In genomic region chr11:83118056-83118455, GRCm38 (mm10) we compare ENCODE assay signal across 22 mouse cellular contexts. TPM values are rescaled to one million over a fixed set of nuclear protein-coding genes. Genes with fewer than 3 reads are reported as not detected.
DNase-seq lines count a peak whose midpoint lies in the region; ATAC-seq and TF ChIP-seq lines count a peak whose summit lies in the region.
"Had no signal": no experiment of that assay in that cellular context is flagged by ENCODE, and none has a peak within 500 bp of the region (broad histone marks: within the 10 kb centered on the region; RNA-seq: fewer than 3 reads in every experiment).

No protein-coding gene starts in this region.

- ATAC-seq in forebrain, embryonic 14.5 days: no peak
- no peak for ATAC-seq in erythroblast, adult 5-6 weeks (replicated peaks; ENCODE audit: low FRiP score, poor library complexity, severe bottlenecking)

- DNase-seq in thymus, adult 2 months: no peak
- DNase-seq in thymus, postnatal 10 days (ENCODE audit: low spot score in 2 of 2): no peak
- DNase-seq in T-cell, adult 2 months (ENCODE audit: low spot score): peak; percentile 55
- peak; percentile 33 for DNase-seq in lung, postnatal 36 days
- DNase-seq in thymus, postnatal 25 days: peak; percentile 40
- DNase-seq in forebrain, embryonic 14.5 days (ENCODE audit: low spot score): no peak
- DNase-seq in kidney, adult 18-20 months: no peak
- DNase-seq: adrenal gland, adult 8-10 months; cerebellum, adult 9-11 months; gastrocnemius, postnatal 14 days; heart, postnatal 4 days; kidney, postnatal 14 days; layer of hippocampus, adult 9-11 months; midbrain, embryonic 14.5 days; right cerebral cortex, postnatal 25 days had no signal

- no peaks in the 10 kb centered on the region for H3K36me3 ChIP-seq in thymus, adult 2 months (ENCODE audit: control insufficient read depth, insufficient read depth, low read length)
- H3K36me3 ChIP-seq in forebrain, embryonic 14.5 days (ENCODE audit: control insufficient read depth, insufficient read depth, low read length): no peaks in the 10 kb centered on the region
- H3K36me3 ChIP-seq: embryonic facial prominence, embryonic 10.5 days; heart, embryonic 12.5 days had no signal

- H3K4me2 ChIP-seq in forebrain, embryonic 14.5 days (ENCODE audit: low read length): no peak overlapping the region
- H3K4me2 ChIP-seq: heart, embryonic 12.5 days had no signal

- no peaks in the 10 kb centered on the region for H3K27me3 ChIP-seq in thymus, adult 2 months (ENCODE audit: control insufficient read depth, insufficient read depth, low read length)
- no peaks in the 10 kb centered on the region for H3K27me3 ChIP-seq in forebrain, embryonic 14.5 days (replicated peaks; ENCODE audit: control insufficient read depth, insufficient read depth, low read length)
- H3K27me3 ChIP-seq: heart, embryonic 12.5 days had no signal

- no peak for TF ChIP-seq POLR2A in thymus, adult 2 months (IDR thresholded peaks at IDR 0.05; ENCODE audit: control insufficient read depth, extremely low read depth, insufficient read depth, low read length, poor library complexity)

- H3K9me3 ChIP-seq in forebrain, embryonic 14.5 days (replicated peaks; ENCODE audit: control insufficient read depth, low read length): no peaks in the 10 kb centered on the region
- H3K9me3 ChIP-seq: embryonic facial prominence, embryonic 10.5 days; heart, embryonic 12.5 days had no signal

- H3K4me3 ChIP-seq in thymus, adult 2 months (ENCODE audit: control insufficient read depth, insufficient read depth, low read length): peak overlapping the region; percentile 23
- no peak overlapping the region for H3K4me3 ChIP-seq in forebrain, embryonic 14.5 days (ENCODE audit: low read depth, low read length)
- H3K4me3 ChIP-seq: embryonic facial prominence, embryonic 10.5 days; heart, embryonic 12.5 days had no signal

- H3K4me1 ChIP-seq in thymus, adult 2 months (replicated peaks; ENCODE audit: control insufficient read depth, insufficient read depth, low read length): peaks cover 18% of the 10 kb centered on the region
- H3K4me1 ChIP-seq in forebrain, embryonic 14.5 days (ENCODE audit: control insufficient read depth, insufficient read depth, low read length): no peaks in the 10 kb centered on the region
- H3K4me1 ChIP-seq: embryonic facial prominence, embryonic 10.5 days; heart, embryonic 12.5 days had no signal

- 34% methylated on average over 3 of the region's 3 CpGs for WGBS in thymus, adult 2 months
- 54% methylated on average over 3 of the region's 3 CpGs for WGBS in forebrain, embryonic 14.5 days

- H3K9ac ChIP-seq in forebrain, embryonic 14.5 days (ENCODE audit: low read length): no peak overlapping the region
- H3K9ac ChIP-seq: heart, embryonic 12.5 days had no signal

- no peak overlapping the region for H3K27ac ChIP-seq in thymus, adult 2 months (ENCODE audit: control insufficient read depth, insufficient read depth, low read length)
- H3K27ac ChIP-seq in forebrain, embryonic 14.5 days (ENCODE audit: low read depth, low read length): no peak overlapping the region
- H3K27ac ChIP-seq: embryonic facial prominence, embryonic 10.5 days had no signal

- TF ChIP-seq CTCF in thymus, adult 2 months (IDR thresholded peaks at IDR 0.05; ENCODE audit: borderline replicate concordance, control insufficient read depth, extremely low read depth, insufficient read depth, low read length, poor library complexity): no peak

RNA-seq across cellular contexts. Expression of gene Slfn1, which starts 1.4 kb away (rescaled TPM):
- 16.3 and 24.3 TPM in 2 replicates for polyA plus RNA-seq in thymus, adult 2 months (2012; rRNA removed)
- polyA plus RNA-seq in forebrain, embryonic 14.5 days (2014; fragmentation: Nextera tagmentation; extraction: Ambion mirVana): not detected in 2 replicates
- total RNA-seq in erythroblast, adult 5-6 weeks (2015; ENCODE audit: low replicate concordance): 16.5 and 18.6 TPM in 2 replicates
- total RNA-seq in erythroblast, adult 5-6 weeks (2017; ENCODE audit: low replicate concordance): 23.3 and 26.2 TPM in 2 replicates
- total RNA-seq: gastrocnemius, postnatal 14 days; left cerebral cortex, postnatal 25 days had no signal
- polyA plus RNA-seq: embryonic facial prominence, embryonic 10.5 days; heart, embryonic 12.5 days; intestine, embryonic 14.5 days; neural tube, embryonic 11.5 days; stomach, embryonic 14.5 days had no signal

RNA-seq across cellular contexts. Expression of gene Slfn2, which starts 53.1 kb away (rescaled TPM):
- 40.6 and 44.7 TPM in 2 replicates for polyA plus RNA-seq in thymus, adult 2 months (2012; rRNA removed)
- polyA plus RNA-seq in forebrain, embryonic 14.5 days (2014; fragmentation: Nextera tagmentation; extraction: Ambion mirVana): 1.1 and 1.4 TPM in 2 replicates
- total RNA-seq in erythroblast, adult 5-6 weeks (2015; ENCODE audit: low replicate concordance): 36.9 and 58.1 TPM in 2 replicates
- total RNA-seq in erythroblast, adult 5-6 weeks (2017; ENCODE audit: low replicate concordance): 71.9 and 73.6 TPM in 2 replicates

RNA-seq across cellular contexts. Expression of gene Slfn4, which starts 56.9 kb away (rescaled TPM):
- 1.6 and 1.8 TPM in 2 replicates for polyA plus RNA-seq in thymus, adult 2 months (2012; rRNA removed)
- polyA plus RNA-seq in forebrain, embryonic 14.5 days (2014; fragmentation: Nextera tagmentation; extraction: Ambion mirVana): not detected in 2 replicates
- 52.5 and 75.0 TPM in 2 replicates for total RNA-seq in erythroblast, adult 5-6 weeks (2015; ENCODE audit: low replicate concordance)
- 22.6 and 27.2 TPM in 2 replicates for total RNA-seq in erythroblast, adult 5-6 weeks (2017; ENCODE audit: low replicate concordance)
- total RNA-seq: left cerebral cortex, postnatal 25 days had no signal
- polyA plus RNA-seq: embryonic facial prominence, embryonic 10.5 days; heart, embryonic 12.5 days; neural tube, embryonic 11.5 days had no signal

Comparison
In these comparisons a context has a peak if more than half of its experiments do, and no peak if none do; other contexts are left out.
1. DNase-seq: peak in T-cell, adult 2 months (single experiment), lung, postnatal 36 days (single experiment) and thymus, postnatal 25 days (single experiment); none in thymus, adult 2 months (single experiment), thymus, postnatal 10 days (0 of 2), forebrain, embryonic 14.5 days (single experiment) and kidney, adult 18-20 months (single experiment).
2. RNA of gene Slfn1, which starts 1.4 kb away (polyA plus RNA-seq): 16.3 to 24.3 TPM in thymus, adult 2 months; not detected in forebrain, embryonic 14.5 days; every median in the first group is over 10 times any median in the second.
3. RNA of gene Slfn2, which starts 53.1 kb away (polyA plus RNA-seq): 40.6 to 44.7 TPM in thymus, adult 2 months; 1.1 to 1.4 TPM in forebrain, embryonic 14.5 days; every median in the first group is over 10 times any median in the second.